Mouse (Mus musculus): ENCODE data around the gene Gm10128.
"Not testable (repeated sequence)": the region's sequence is repeated elsewhere in the genome, so short reads cannot be mapped to it uniquely, and the experiment has no call there.

The Gm10128 gene

GRCm38 (mm10) chr14:7643872-7644271 lies at the start of gene Gm10128:
Gene Gm10128 (minus strand): TSS chr14:7643972.
- DNase-seq: not testable (repeated sequence)

- not testable (repeated sequence) for DNase-seq
Observed at GRCm38 (mm10) chr14:7681170-7681569, 37.4 kb upstream of the Gm10128 start.

GRCm38 (mm10) chr14:7662491-7662890 lies 18.7 kb upstream of the Gm10128 start:
- DNase-seq: not testable (repeated sequence)

GRCm38 (mm10) chr14:7658101-7659074 lies 14.6 kb upstream of the Gm10128 start:
- DNase-seq: peak in 1 of 2 experiments; percentile 1

- not testable (repeated sequence) for DNase-seq
Observed at GRCm38 (mm10) chr14:7657456-7657855, 13.7 kb upstream of the Gm10128 start.

GRCm38 (mm10) chr14:7595492-7595891 lies 48.3 kb downstream of the Gm10128 start, which contains the start of gene Gm10338:
Gene Gm10338 (minus strand): TSS chr14:7595592.
- not testable (repeated sequence) for DNase-seq

Data from B cell, adult 2 months (primary cell).